Mouse (Mus musculus): ENCODE results near the gene Hs6st3. TPM values are rescaled to one million over a fixed set of nuclear protein-coding genes. Genes with fewer than 3 reads are reported as not detected.

Gene Hs6st3
- total RNA-seq, 4 experiments from 2014 or later = 0.41 to 2.3 (median 1.0) TPM

DNA sequence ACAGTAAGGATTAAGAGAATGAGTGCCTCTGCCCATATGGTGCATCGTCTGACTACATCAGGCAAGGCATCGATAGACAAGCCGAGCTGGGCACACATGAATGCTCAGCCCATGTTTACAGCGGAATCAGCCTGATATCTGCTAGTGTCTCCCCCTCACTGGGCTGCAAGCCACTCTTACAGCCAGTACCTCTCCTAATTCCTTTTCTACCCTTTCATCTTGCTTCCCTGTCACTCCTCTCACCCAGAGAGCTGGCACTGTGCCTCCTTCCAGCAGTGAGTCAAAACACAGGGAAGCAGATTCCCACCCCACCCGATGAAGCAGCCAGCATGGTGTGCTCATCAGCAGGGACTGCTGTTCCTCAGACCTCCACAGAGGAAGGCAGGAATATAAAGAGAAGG, 527.6 kb downstream of the Hs6st3 start:
- DNase-seq = no peak

DNA sequence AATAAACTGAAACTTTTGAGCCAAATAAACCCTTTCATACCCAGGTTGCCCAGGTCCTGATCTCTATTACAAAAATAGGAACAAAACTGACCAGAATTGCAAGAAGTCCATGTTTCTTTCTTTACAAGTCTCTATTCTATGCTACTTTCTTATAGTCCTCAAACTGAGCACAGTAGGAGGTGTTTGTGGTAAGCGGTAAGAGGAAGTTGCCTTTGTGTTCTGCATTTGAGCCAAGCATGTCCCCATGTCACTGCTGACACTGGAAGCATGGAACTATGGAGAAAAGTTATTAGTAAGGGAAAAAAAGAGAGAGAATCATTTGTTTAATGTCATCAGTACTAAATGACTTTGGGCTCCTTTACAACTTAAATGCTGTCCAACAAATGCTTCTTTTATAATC, 529.3 kb downstream of the Hs6st3 start:
- no peak for DNase-seq

DNA sequence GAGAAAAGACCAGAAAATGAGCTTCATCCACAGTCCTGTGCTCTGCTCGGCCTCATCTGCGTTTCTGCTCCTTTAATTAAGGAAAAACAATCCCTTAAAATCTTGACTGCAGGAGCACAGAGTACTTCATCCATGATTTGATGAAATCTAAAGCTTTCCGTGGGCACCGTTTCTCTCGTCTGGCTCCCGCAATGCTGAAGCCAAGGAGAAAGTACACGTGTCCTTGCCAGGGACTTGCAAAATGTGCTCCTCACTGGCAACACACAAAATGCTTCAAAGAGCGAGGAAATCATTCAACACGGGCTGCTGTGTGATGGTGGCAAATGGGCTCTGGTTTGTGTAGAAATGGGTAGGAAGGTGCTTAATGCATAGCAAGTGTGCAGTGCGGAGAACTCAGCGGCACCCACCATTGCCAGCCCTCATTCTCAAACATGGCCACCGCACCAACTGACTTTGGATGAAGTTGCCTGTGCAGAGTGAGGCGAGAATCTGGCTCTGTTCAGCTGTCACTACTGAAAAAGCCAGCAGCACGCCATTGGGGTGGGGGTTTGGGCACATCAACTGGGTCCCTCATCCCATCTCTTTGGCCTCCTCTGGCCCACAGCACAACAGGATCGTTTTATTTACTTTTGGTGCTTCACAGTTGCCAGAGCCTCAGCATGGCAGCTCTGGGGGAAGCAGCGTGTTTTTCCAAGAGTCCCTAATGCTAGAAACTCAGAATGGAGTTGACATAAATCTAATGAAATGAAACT, 532.9 kb downstream of the Hs6st3 start:
- DNase-seq = no peak

DNA sequence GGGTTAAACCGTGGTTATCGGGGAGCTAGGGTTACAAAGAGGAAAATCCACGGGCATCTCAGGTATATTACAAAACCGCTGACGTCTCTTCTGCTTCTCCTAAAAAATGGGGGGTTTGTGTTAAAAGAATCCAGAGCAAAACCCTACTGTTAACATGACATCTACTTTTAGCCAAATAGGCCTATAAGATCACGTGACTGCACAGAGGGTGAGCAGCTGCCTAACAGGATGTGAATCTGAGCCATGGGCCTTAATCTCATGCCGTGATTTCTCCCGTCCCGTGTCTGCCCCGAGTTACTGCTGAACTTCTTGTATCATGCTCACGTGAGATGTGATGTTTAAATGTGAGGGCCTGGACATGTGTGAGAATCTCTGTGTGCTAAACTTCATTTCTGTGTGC, 540.4 kb downstream of the Hs6st3 start:
- DNase-seq = no peak

DNA sequence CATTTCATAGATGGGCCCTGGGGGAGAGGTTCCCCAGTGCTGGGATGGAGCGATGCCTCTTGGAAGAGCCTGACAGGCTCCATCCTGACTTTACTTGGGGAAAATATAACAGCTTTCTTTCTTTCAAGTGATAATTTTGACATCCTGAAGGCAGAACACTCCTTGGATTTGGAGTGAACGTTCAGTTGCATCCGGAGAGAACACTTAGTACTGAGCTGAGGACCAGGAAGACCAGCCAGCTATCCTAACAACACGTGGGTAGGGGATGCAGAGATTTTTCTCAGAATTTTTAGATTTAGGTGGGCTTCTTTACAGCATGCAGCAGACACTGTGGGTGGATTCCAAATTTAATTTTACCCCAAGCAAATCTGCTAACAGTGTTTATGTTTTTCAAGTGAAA, 541.9 kb downstream of the Hs6st3 start:
- DNase-seq = no peak

DNA sequence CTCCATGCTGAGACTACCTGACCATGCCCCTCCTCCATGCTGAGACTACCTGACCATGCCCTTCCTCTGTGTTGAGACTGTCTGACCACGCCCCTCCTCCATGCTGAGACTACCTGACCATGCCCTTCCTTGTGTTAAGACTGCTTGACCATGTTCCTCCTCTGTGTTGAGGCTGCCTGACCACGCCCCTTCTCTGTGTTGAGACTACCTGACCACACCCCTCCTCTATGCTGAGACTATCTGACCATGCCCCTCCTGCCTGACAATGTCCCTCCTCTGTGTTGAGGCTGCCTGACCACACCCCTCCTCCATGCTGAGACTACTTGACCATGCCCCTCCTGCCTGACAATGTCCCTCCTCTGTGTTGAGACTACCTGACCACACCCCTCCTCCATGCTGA, 549.7 kb downstream of the Hs6st3 start:
- DNase-seq = no peak

DNA sequence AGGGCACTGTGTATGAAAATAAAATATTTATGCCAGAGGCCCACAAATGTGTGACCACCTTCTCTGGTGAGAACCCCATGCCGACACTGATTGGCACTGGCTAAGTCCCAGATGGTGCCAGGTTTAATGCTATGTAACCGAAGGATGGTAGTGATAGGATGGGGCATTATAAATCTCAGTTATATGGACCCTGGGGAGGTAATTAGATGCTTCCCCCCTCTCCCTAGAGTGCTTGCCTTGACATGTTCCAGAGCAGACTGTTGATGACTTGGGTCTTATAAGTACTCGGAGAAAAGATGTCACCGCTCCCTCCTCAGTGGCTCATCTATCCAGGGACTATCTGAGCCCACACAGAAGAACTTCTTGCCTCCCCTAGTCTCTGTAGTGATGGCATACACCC, 561.8 kb downstream of the Hs6st3 start:
- DNase-seq = no peak

DNA sequence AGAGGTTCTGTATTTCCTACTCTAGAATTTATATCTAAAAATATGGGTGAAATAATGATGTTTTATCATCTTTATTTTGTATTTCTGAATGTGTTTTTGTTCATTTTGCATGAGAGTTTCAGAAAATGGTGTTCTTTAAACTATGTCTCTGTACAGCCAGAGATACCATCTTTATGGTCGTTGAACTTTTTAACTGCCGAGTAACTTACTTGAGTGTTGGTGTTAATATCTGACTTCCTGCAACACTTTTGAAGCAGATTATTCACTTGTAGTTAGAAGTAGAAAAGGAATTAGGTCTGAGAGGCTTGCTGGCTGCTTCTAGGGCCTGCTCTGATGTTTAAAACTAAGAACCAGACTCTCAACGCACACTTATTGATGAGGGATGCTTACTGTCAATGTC, 576.6 kb downstream of the Hs6st3 start:
- no peak for DNase-seq

DNA sequence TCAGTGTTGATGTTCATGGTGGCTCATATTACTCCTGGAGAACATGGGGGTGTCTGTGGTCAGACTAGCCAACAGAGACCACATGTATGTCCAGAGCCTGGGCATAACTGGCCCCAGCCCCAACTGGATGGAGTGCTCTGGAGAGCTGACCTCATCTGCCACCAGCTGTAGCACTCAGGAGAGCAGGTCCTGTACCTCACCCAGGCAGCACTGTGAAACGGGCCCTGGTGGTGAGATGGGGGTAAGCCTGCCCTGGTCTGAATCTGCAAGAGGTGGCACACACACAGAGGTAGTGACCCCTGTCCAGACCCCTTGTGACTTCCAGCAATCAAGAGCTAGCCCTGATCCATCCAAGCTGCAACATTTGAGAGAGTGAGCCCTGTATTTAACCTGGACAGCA, 579.2 kb downstream of the Hs6st3 start:
- DNase-seq = no peak

DNA sequence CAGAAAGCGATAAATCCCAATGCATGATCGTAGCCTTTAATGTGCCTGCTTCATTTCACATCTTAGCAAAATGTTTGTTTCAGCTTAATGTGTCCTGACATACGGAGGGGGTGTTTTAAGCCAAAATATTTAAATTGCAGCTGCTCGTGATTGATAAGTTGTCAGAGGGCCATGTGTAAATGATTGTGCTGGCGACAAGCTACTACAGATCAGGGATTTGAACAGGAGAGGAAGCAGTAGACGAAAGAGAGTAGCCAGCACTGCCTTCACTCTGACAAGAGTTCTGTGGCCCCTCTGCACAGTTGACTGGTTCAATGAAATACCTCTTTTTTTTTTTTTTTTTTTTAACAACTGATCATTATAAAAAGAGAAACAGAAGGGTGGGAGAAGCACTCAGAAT, 587.0 kb downstream of the Hs6st3 start:
- DNase-seq = no peak

DNA sequence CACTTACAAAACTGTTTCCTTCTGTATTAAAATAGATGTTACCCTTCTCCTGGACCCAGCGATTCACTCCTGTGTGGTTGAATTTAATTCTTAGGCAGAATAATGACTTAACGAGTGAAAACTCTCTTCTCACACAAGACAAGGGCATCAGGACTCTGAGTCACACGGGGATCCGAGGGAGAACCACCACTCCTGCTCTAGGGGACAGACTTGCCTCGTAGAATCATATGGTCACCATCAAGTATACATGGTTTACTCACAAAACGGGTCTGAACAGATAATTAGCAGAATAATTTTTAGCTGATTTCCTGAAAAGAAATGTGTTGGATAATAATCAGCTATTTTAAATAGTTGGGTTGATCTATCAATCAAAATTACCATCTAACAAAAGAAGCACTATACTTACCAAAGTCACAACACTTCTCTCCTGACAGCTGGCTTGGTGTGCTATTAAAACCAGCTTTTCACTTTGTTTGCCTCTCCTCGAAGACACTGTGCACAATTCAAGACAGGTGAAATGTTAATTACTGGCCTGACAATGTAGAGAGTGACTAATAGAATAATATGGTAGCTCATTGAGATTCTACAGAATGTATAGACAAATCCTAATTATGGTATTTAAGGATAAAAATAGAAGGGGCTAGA, 593.4 kb downstream of the Hs6st3 start:
- no peak for DNase-seq

DNA sequence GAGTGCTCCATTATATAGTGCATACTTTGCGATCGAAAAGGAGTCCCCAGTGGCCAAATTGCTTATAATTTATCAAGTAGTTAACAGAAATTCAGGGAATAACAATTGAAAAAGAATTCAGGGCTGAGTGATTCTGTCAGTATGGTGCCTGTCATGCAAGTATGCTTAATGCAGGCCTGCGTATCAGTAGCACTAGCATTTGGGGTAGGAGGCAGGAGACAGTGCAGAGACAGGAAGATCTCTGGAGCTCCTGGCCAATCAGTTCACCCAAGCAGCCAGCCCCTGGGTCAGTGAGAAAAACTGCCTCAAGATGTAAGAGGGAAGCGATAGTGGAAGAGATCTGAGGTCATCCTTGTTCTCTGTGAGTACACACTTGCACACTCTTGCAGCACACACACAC, 594.1 kb downstream of the Hs6st3 start:
- no peak for DNase-seq

DNA sequence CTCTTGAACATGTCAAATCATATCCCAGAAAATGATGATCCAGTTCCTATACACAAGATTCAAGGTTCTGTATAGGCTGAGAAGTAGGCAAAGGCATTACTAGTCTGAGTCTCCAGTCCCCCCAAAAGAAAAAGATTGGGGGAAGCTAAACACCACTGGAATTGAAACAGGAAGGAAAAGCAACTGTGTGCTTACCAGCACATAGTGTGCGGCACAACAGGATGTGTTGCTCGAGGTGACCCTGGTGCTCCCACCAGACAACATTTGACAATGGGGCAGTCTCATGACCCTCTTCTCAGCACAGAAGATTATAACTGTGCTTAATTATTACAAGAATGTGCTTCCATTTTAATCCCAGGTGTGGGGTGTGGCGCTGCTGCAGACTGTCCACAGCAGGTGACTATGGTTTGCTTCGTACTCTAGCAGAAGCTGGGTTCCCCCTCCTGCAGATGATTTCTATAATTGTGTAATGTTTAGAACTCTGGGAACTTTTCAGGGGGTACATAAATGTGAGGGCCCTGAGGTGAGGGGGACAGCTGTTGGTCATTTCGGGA, 599.3 kb downstream of the Hs6st3 start:
- no peak for DNase-seq

DNA sequence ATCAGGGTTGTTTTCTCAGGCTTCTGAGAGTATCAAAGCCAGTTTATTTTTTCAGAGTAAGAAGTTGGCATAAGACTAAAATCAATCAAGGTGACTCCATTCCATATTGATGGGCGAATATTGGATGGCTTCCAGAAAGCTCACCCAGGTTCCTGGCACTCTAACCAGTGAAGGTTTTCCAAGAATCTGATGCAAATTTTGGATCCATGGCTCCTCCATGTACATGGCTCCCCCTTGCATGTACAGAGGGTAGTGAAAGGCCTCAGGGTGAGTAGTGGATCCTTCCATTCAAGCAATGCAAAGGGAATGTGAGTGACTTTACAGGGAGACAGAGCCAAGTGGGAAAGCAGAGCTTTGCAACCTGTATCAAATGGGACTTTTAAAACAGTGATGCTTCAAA, 603.6 kb downstream of the Hs6st3 start:
- no peak for DNase-seq

DNA sequence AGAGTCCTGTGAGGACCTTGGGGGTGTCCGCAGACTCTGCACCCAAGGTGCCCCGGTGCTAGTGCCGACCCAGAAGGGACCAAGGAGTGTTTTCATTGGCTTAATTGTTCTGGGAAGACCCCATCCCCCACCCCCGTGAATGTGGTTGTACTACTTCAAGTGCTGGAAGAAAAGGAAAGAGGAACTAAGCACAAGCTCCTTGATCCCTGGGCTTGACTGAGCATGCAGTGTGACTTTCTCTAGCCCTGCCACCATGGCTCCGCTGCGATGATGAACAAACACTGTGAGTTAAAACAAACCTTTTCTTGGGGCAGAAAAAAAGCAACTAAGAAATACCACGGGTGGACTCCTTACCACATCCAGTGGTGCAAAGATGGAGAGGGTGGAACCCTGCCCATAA, 623.2 kb downstream of the Hs6st3 start:
- no peak for DNase-seq

DNA sequence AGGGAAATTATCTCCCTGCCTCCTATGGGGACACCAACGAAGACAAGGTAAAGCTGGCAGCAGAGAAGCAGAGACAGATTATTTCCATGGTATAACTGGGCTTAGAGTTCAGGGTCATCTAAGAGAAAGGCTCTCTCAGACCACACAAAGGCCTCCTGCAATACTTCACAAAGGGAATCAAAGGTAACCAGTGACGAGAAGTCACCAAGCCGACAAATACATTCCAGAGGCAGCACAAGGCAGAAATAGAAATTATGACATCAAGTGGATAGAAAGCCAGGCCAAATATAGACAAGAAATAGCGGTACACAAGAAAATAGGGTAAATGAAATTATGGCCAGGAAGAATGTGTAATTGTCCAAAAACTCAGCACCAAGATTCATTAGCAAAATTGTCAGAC, 633.9 kb downstream of the Hs6st3 start:
- no peak for DNase-seq

DNA sequence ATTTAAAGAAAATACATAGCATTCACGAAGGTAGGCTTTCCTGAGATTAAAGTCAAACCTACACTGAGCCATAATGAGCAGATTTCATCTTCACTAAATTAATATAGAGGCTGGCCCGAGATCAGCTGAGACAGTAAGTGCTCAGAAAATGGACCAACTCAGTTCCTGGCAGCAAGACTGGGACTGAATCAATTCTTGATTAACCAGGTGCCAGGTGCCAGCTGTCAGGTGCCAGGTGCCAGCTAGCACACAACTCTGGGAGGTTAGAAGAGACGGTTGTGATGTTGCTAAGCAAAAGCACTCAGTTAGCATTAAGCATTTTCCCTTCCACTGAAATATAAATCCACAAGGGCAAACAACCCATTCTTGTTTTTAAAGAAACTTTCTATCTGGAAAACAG, 638.1 kb downstream of the Hs6st3 start:
- no peak for DNase-seq

DNA sequence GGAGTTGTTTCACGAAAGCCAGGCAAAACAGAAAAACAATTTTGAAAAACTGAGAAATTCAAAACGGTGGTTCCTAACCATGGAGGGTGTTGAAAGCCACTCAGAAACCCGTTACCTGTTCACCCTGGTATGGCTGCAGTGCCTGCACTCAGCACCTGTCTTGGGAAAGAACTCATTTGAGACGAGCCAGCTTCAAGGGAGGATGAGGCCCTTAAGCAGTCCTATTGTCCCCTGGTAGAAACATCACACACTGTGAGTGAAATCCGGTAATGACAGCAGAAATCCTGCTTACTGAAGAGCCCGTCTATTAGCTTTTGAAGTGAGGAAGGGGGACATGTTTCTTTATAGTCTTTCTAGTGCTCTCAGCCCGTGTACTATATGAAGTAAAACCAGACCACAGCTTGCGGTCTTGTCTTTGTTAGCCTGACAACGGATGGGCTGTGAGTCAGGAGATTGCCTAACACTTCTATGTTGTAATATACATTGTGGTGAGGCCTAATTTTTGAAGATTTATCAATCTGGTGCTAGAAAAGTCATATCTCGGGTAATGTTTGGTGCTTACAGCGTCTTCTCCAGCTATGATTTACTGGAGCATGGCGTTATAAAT, 641.9 kb downstream of the Hs6st3 start:
- DNase-seq = no peak

DNA sequence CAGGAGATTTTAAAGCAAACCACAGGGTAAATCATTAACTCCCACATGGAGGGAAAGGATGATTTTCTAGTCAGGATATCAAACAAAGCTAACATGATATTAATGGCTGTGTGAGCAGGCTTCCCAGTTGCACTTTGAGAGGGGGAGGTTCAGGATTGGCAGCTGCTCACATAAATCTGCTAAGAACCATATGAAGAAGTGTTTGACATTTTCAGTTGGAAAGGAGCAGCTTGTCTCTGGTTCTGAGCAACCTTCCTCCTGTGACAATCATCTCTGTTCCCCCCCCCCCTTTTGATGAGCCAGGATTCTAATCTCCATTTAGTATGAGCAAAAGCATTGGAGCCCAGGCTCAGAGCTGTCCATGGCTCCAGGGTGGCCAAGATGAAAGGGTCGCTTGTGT, 643.0 kb downstream of the Hs6st3 start:
- no peak for DNase-seq

DNA sequence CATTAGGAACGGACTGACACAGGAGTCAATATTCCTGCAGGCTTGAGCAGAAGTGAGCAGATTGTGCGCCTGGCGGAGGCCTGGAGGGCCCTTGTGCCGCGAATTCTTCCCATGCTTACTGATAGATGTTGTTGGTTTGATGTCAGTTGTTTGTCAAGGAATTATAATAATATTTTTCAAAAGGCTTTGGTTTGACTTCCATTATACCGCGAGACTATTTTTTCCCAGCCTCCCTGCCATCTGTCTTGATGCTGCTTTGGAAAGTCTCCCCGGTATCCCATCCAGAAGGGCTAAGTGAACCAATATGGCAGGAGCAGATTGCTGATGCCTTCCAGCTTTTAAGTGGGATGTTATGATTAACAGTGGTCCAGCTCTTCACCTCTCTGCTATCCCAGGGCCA, 651.3 kb downstream of the Hs6st3 start:
- DNase-seq = no peak

DNA sequence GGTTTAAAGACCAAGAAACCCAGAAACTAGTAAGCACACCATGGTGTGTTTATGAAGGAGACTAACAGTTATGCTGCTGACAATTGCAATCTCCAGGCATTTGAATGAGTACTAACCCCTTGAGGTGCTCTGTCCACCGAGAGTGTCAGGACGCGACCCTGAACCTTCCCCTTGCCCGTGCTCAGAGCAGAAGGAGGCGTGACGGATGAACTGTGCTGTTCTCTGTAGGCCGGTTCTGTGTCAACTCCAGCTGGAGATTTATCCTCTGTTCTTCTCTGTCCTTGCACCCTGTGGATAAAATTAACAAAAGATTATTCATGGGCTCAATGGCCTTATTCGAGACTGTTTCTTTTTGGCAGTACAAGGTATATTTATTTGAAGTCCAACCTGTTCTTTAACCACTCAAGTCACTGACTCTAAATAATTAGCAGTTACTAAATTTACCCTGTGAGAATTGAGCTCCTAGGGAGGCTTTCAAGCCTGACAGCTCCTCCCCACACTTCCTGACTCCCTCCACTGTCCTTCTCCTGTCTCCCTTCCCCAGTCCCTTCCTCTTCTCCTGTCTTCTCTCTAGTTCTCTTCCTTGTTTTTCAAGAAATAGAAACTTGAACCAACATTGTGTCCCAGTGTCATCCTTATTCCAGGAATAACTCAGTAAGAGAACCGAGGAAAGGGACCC, 659.2 kb downstream of the Hs6st3 start:
- no peak for DNase-seq

DNA sequence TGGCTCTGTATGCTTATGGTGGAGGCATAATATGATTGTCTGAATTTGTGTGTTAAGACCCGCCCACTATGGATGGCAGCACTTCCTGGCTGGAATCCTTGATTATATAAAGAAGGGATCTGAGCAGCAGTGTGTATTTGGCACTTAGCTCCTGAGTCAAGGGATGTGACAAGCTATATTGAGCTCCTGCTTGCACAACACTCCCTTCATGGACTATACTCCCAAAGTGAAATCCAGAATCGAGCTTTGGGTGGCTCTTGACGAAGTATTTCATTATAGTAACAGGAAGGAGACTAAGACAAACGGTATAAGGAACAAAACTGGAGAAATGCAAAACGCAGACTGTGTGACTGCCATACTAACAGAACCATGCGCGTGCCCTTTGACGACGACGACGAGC, 660.4 kb downstream of the Hs6st3 start:
- no peak for DNase-seq

DNA sequence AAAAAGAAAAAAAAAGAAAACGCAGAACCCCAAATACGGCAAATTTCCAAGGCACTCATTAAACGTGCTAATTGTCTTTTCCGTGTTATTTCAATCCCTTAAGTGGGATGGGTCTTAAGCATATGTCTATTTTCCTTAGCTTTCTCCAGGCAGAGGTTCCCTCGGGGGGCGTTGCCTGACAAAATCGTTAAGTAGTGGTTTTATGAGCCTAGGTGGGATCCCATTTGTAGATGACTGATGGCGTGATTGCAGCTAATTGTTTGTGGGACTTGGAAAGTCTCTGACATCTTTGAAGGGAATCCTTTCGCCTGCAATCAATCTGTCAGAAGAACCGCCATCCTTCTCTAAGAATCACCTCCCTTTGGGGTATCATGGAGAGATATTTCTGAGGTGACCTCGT, 662.7 kb downstream of the Hs6st3 start:
- DNase-seq = no peak
